23 mouse cellular contexts compared by ENCODE assay signal in genomic region chr3:102137158-102137557, GRCm38 (mm10). TPM values are rescaled to one million over a fixed set of nuclear protein-coding genes. Genes with fewer than 3 reads are reported as not detected.
DNase-seq lines count a peak whose midpoint lies in the region; ATAC-seq and TF ChIP-seq lines count a peak whose summit lies in the region.
"Had no signal": no experiment of that assay in that cellular context is flagged by ENCODE, and none has a peak within 500 bp of the region (broad histone marks: within the 10 kb centered on the region; RNA-seq: fewer than 3 reads in every experiment).

No protein-coding gene starts in this region.

- no peaks in the 10 kb centered on the region for H3K36me3 ChIP-seq in forebrain, embryonic 14.5 days (ENCODE audit: control insufficient read depth, insufficient read depth, low read length)
- no peaks in the 10 kb centered on the region for H3K36me3 ChIP-seq in forebrain, embryonic 16.5 days (ENCODE audit: control insufficient read depth, insufficient read depth)
- no peaks in the 10 kb centered on the region for H3K36me3 ChIP-seq in hindbrain, embryonic 15.5 days
- H3K36me3 ChIP-seq in hindbrain, embryonic 10.5 days, result no peaks in the 10 kb centered on the region
- H3K36me3 ChIP-seq in neural tube, embryonic 15.5 days, result no peaks in the 10 kb centered on the region
- H3K36me3 ChIP-seq in stomach, postnatal 0 days (ENCODE audit: control insufficient read depth, insufficient read depth, low read length), result no peaks in the 10 kb centered on the region
- H3K36me3 ChIP-seq: intestine, embryonic 15.5 days; liver, embryonic 15.5 days had no signal

- no peaks in the 10 kb centered on the region for H3K9me3 ChIP-seq in forebrain, embryonic 14.5 days (replicated peaks; ENCODE audit: control insufficient read depth, low read length)
- H3K9me3 ChIP-seq in forebrain, embryonic 16.5 days (ENCODE audit: control insufficient read depth, low read length), result no peaks in the 10 kb centered on the region
- no peaks in the 10 kb centered on the region for H3K9me3 ChIP-seq in hindbrain, embryonic 15.5 days
- no peaks in the 10 kb centered on the region for H3K9me3 ChIP-seq in hindbrain, embryonic 10.5 days
- H3K9me3 ChIP-seq in neural tube, embryonic 15.5 days (replicated peaks), result no peaks in the 10 kb centered on the region
- no peaks in the 10 kb centered on the region for H3K9me3 ChIP-seq in stomach, postnatal 0 days (ENCODE audit: control insufficient read depth, low read length)
- H3K9me3 ChIP-seq: intestine, embryonic 15.5 days; liver, embryonic 15.5 days had no signal

- TF ChIP-seq CTCF in stomach, postnatal 0 days (IDR thresholded peaks at IDR 0.05; ENCODE audit: low read depth), result no peak

- peak; percentile 40 for DNase-seq in forebrain, embryonic 14.5 days (ENCODE audit: low spot score)
- DNase-seq in hindbrain, embryonic 10.5 days (ENCODE audit: low spot score), result no peak
- DNase-seq in neural tube, embryonic 10.5 days (ENCODE audit: extremely low spot score, low spot score), result no peak
- DNase-seq in stomach, postnatal 0 days (ENCODE audit: low spot score), result no peak
- DNase-seq in layer of hippocampus, postnatal 10 days (ENCODE audit: low spot score in 2 of 2), result no peak
- DNase-seq: adrenal gland, adult 8-10 months; cerebellum, adult 8-10 months; cerebellum, postnatal 36 days; embryo, embryonic 11 days; gastrocnemius, adult 2 months; heart, postnatal 4 days; kidney, postnatal 25 days; liver; lung, postnatal 14 days; right cerebral cortex, postnatal 14 days; thymus, postnatal 36 days had no signal

- no peaks in the 10 kb centered on the region; the same call in 1 of the 2 replicates for H3K4me1 ChIP-seq in forebrain, embryonic 14.5 days (ENCODE audit: control insufficient read depth, insufficient read depth, low read length)
- peaks cover 7% of the 10 kb centered on the region for H3K4me1 ChIP-seq in forebrain, embryonic 16.5 days (replicated peaks; ENCODE audit: control insufficient read depth, insufficient read depth, low read length)
- peaks cover 18% of the 10 kb centered on the region for H3K4me1 ChIP-seq in hindbrain, embryonic 15.5 days (replicated peaks)
- peaks cover 36% of the 10 kb centered on the region for H3K4me1 ChIP-seq in hindbrain, embryonic 10.5 days (replicated peaks)
- peaks cover 9% of the 10 kb centered on the region; the same call in 1 of the 2 replicates for H3K4me1 ChIP-seq in neural tube, embryonic 15.5 days
- H3K4me1 ChIP-seq in stomach, postnatal 0 days (replicated peaks; ENCODE audit: control insufficient read depth, insufficient read depth), result 0 out of 2 replicates have a peak, but pooled peaks cover 2% of the 10 kb centered on the region

- no peak for ATAC-seq in forebrain, embryonic 14.5 days
- ATAC-seq in forebrain, embryonic 16.5 days, result no peak
- peak; percentile 39; the same call in 1 of the 2 replicates for ATAC-seq in hindbrain, embryonic 15.5 days (ENCODE audit: low FRiP score, low read depth)
- ATAC-seq in neural tube, embryonic 15.5 days (ENCODE audit: low FRiP score), result 0 out of 2 replicates have a peak, but pooled peaks have one; percentile 33
- no peak for ATAC-seq in stomach, postnatal 0 days (ENCODE audit: low FRiP score, low TSS enrichment)
- ATAC-seq: activated CD4-positive, CD25-positive, alpha-beta regulatory T cell, adult 4 months; intestine, embryonic 15.5 days had no signal

- H3K27ac ChIP-seq in forebrain, embryonic 14.5 days (ENCODE audit: low read depth, low read length), result no peak overlapping the region
- H3K27ac ChIP-seq in forebrain, embryonic 16.5 days (ENCODE audit: low read length), result no peak overlapping the region
- H3K27ac ChIP-seq in hindbrain, embryonic 15.5 days (replicated peaks), result peak overlapping the region; percentile 62
- H3K27ac ChIP-seq in hindbrain, embryonic 10.5 days, result no peak overlapping the region
- H3K27ac ChIP-seq in neural tube, embryonic 15.5 days (replicated peaks), result 0 out of 2 replicates have a peak overlapping the region, but pooled peaks have one; percentile 45
- H3K27ac ChIP-seq in stomach, postnatal 0 days (replicated peaks), result peak overlapping the region; percentile 93
- H3K27ac ChIP-seq: gastrocnemius, adult 2 months; intestine, embryonic 15.5 days; liver, embryonic 15.5 days had no signal

- whole genome bisulfite sequencing in forebrain, embryonic 14.5 days, result 74% methylated on average over 10 of the region's 10 CpGs
- 69% methylated on average over 10 of the region's 10 CpGs for WGBS in forebrain, embryonic 16.5 days
- WGBS in hindbrain, embryonic 15.5 days, result 64% methylated on average over 10 of the region's 10 CpGs
- 84% methylated on average over 10 of the region's 10 CpGs for WGBS in hindbrain, embryonic 10.5 days
- 71% methylated on average over 10 of the region's 10 CpGs for WGBS in neural tube, embryonic 15.5 days
- 68% methylated on average over 10 of the region's 10 CpGs for WGBS in stomach, postnatal 0 days

- TF ChIP-seq EP300 in stomach, postnatal 0 days (optimal IDR thresholded peaks at IDR 0.05), result no peak

- no peak overlapping the region for H3K9ac ChIP-seq in forebrain, embryonic 14.5 days (ENCODE audit: low read length)
- H3K9ac ChIP-seq in forebrain, embryonic 16.5 days (replicated peaks; ENCODE audit: low read depth, low read length), result no peak overlapping the region
- no peak overlapping the region for H3K9ac ChIP-seq in hindbrain, embryonic 15.5 days
- H3K9ac ChIP-seq in neural tube, embryonic 15.5 days (replicated peaks), result no peak overlapping the region
- no peak overlapping the region for H3K9ac ChIP-seq in stomach, postnatal 0 days (ENCODE audit: low read length)
- H3K9ac ChIP-seq: intestine, embryonic 15.5 days; liver, embryonic 15.5 days had no signal

- no peak overlapping the region for H3K4me3 ChIP-seq in forebrain, embryonic 14.5 days (ENCODE audit: low read depth, low read length)
- no peak overlapping the region for H3K4me3 ChIP-seq in forebrain, embryonic 16.5 days (replicated peaks; ENCODE audit: low read length)
- H3K4me3 ChIP-seq in hindbrain, embryonic 15.5 days, result no peak overlapping the region
- H3K4me3 ChIP-seq in hindbrain, embryonic 10.5 days, result no peak overlapping the region
- H3K4me3 ChIP-seq in neural tube, embryonic 15.5 days (replicated peaks), result no peak overlapping the region
- no peak overlapping the region for H3K4me3 ChIP-seq in stomach, postnatal 0 days (ENCODE audit: low read depth, low read length)
- H3K4me3 ChIP-seq: gastrocnemius, adult 2 months; intestine, embryonic 15.5 days; liver, embryonic 15.5 days had no signal

- H3K4me2 ChIP-seq in forebrain, embryonic 14.5 days (ENCODE audit: low read length), result no peak overlapping the region
- no peak overlapping the region for H3K4me2 ChIP-seq in forebrain, embryonic 16.5 days (ENCODE audit: low read length)
- H3K4me2 ChIP-seq in hindbrain, embryonic 15.5 days, result no peak overlapping the region
- H3K4me2 ChIP-seq in neural tube, embryonic 15.5 days, result no peak overlapping the region
- H3K4me2 ChIP-seq in stomach, postnatal 0 days (replicated peaks; ENCODE audit: low read depth), result no peak overlapping the region
- H3K4me2 ChIP-seq: intestine, embryonic 15.5 days; liver, embryonic 15.5 days had no signal

- no peaks in the 10 kb centered on the region for H3K27me3 ChIP-seq in forebrain, embryonic 14.5 days (replicated peaks; ENCODE audit: control insufficient read depth, insufficient read depth, low read length)
- H3K27me3 ChIP-seq in forebrain, embryonic 16.5 days (replicated peaks; ENCODE audit: control insufficient read depth, insufficient read depth, low read length), result no peaks in the 10 kb centered on the region
- H3K27me3 ChIP-seq in hindbrain, embryonic 15.5 days, result no peaks in the 10 kb centered on the region
- H3K27me3 ChIP-seq in hindbrain, embryonic 10.5 days (ENCODE audit: insufficient read depth, poor library complexity, severe bottlenecking), result peaks cover 10% of the 10 kb centered on the region
- H3K27me3 ChIP-seq in neural tube, embryonic 15.5 days (replicated peaks), result no peaks in the 10 kb centered on the region
- no peaks in the 10 kb centered on the region for H3K27me3 ChIP-seq in stomach, postnatal 0 days (ENCODE audit: control insufficient read depth, insufficient read depth, low read length)
- H3K27me3 ChIP-seq: intestine, embryonic 15.5 days had no signal

RNA-seq across cellular contexts. Expression of gene Casq2, which starts 50.9 kb away (rescaled TPM):
- polyA plus RNA-seq in forebrain, embryonic 14.5 days (2014; fragmentation: Nextera tagmentation; extraction: Ambion mirVana), result 0.48 TPM in 2 replicates
- polyA plus RNA-seq in forebrain, embryonic 16.5 days (2015; fragmentation: Nextera tagmentation; extraction: Ambion mirVana), result 0.33 and 0.47 TPM in 2 replicates
- 0.31 and 0.37 TPM in 2 replicates for polyA plus RNA-seq in hindbrain, embryonic 15.5 days (2015; fragmentation: Nextera tagmentation; extraction: Ambion mirVana)
- 0.08 and 0.25 TPM in 2 replicates for polyA plus RNA-seq in hindbrain, embryonic 10.5 days (2016; fragmentation: Nextera tagmentation; extraction: Ambion mirVana)
- polyA plus RNA-seq in neural tube, embryonic 15.5 days (2015; fragmentation: Nextera tagmentation; extraction: Ambion mirVana), result 4.0 and 6.2 TPM in 2 replicates
- 2.5 and 2.6 TPM in 2 replicates for polyA plus RNA-seq in stomach, postnatal 0 days (2015; fragmentation: Nextera tagmentation; extraction: Ambion mirVana)
- 1 to 10 TPM; 1.4 to 1.7 TPM for total RNA-seq in layer of hippocampus, postnatal 10 days (2021)
- total RNA-seq: megakaryocyte progenitor cell, adult 5-6 weeks had no signal
- polyA plus RNA-seq: activated CD4-positive, CD25-positive, alpha-beta regulatory T cell, adult 4 months had no signal

Comparison
In these comparisons a context has a peak if more than half of its experiments do, and no peak if none do; other contexts are left out.
1. H3K27ac ChIP-seq: peak in hindbrain, embryonic 15.5 days (single experiment), neural tube, embryonic 15.5 days (single experiment) and stomach, postnatal 0 days (single experiment); none in forebrain, embryonic 14.5 days (single experiment), forebrain, embryonic 16.5 days (single experiment) and hindbrain, embryonic 10.5 days (single experiment).
2. ATAC-seq: peak in hindbrain, embryonic 15.5 days (single experiment) and neural tube, embryonic 15.5 days (single experiment); none in forebrain, embryonic 14.5 days (single experiment), forebrain, embryonic 16.5 days (single experiment) and stomach, postnatal 0 days (single experiment).